Mouse (Mus musculus) CH12.LX (cell line): Measurements from ENCODE around the gene Fam114a1. TPM values are rescaled to one million over a fixed set of nuclear protein-coding genes. Genes with fewer than 3 reads are reported as not detected.
A peak's percentile ranks its signal among the peaks of the same experiment; 100 is the strongest.

Source experiments
- DNase-seq: peaks from one replicate; pipeline ENCODE4 v3.0.0-alpha.2; 2013; ENCODE audit errors: extremely low read depth
- H3K27ac ChIP-seq: 2 replicates; pipeline ENCODE4 v1.5.1; 2012; ENCODE audit warnings: low read depth, mild to moderate bottlenecking, control low read depth, moderate library complexity; ENCODE audit not compliant: insufficient read depth
- H3K27me3 ChIP-seq: replicated peaks from 2 replicates; pipeline ENCODE3; 2012; ENCODE audit warnings: inconsistent platforms
- H3K36me3 ChIP-seq, 2 experiments: replicated peaks in 1 of 2; 2 replicates each; pipeline versions ENCODE3 to v1.6.1; 2012; ENCODE audit warnings: inconsistent platforms in 1 of 2, low read length in 1 of 2, mild to moderate bottlenecking in 1 of 2, mixed read lengths in 1 of 2, moderate library complexity in 1 of 2; ENCODE audit not compliant: control insufficient read depth in 1 of 2, insufficient read depth in 1 of 2
- H3K4me1 ChIP-seq, 2 experiments: 2 replicates each; pipeline ENCODE4 v1.6.1; 2012; ENCODE audit warnings: inconsistent platforms in 1 of 2, moderate library complexity in 1 of 2; ENCODE audit not compliant: insufficient read depth in 2 of 2, control insufficient read depth in 1 of 2
- H3K4me2 ChIP-seq: 2 replicates; pipeline ENCODE4 v1.6.1; 2012; ENCODE audit warnings: low read depth, mild to moderate bottlenecking, control low read depth; ENCODE audit not compliant: poor library complexity, insufficient read depth, severe bottlenecking
- H3K4me3 ChIP-seq, 3 experiments: fragments of 150-350 bp in 1 of 3; sonication (generic) in 1 of 3; replicated peaks in 1 of 3; 2 replicates each; pipeline versions ENCODE3 to v1.5.1; 2011 to 2012; ENCODE audit warnings: low read depth in 2 of 3, low read length in 2 of 3, mild to moderate bottlenecking in 2 of 3, moderate library complexity in 2 of 3, control low read depth in 1 of 3, improper control_type of control experiment in 1 of 3, inconsistent platforms in 1 of 3, mixed read lengths in 1 of 3; ENCODE audit not compliant: poor library complexity in 1 of 3
- H3K79me2 ChIP-seq: replicated peaks from 2 replicates; pipeline ENCODE4 v1.6.1; 2012; ENCODE audit warnings: mild to moderate bottlenecking, moderate library complexity; ENCODE audit not compliant: control insufficient read depth, poor library complexity, insufficient read depth, severe bottlenecking; ENCODE audit errors: extremely low read depth
- H3K9ac ChIP-seq: 2 replicates; pipeline ENCODE4 v1.6.1; 2012; ENCODE audit warnings: low read depth, mild to moderate bottlenecking, control low read depth, moderate library complexity; ENCODE audit not compliant: insufficient read depth
- H3K9me3 ChIP-seq: replicated peaks from 2 replicates; pipeline ENCODE3; 2012; ENCODE audit warnings: low read length, inconsistent platforms, mixed read lengths
- CHD1 ChIP-seq: IDR thresholded peaks from 2 replicates; pipeline ENCODE4 v1.6.1; 2012; ENCODE audit warnings: low read depth, low read length, improper control_type of control experiment, inconsistent platforms
- CHD2 ChIP-seq: IDR thresholded peaks from 2 replicates; pipeline ENCODE4 v1.6.1; 2011; ENCODE audit warnings: low read length, improper control_type of control experiment
- CTCF ChIP-seq, 2 experiments: IDR thresholded peaks in 1 of 2; conservative IDR thresholded peaks in 1 of 2; 2 replicates each; pipeline ENCODE4 v1.5.1; 2011 to 2012; ENCODE audit warnings: low read depth in 2 of 2, low read length in 2 of 2, improper control_type of control experiment in 1 of 2, inconsistent platforms in 1 of 2, mild to moderate bottlenecking in 1 of 2, moderate library complexity in 1 of 2
- E2F4 ChIP-seq: IDR thresholded peaks from 2 replicates; pipeline ENCODE4 v1.6.1; 2011; ENCODE audit warnings: low read depth, low read length, improper control_type of control experiment; ENCODE audit not compliant: insufficient replicate concordance
- ELF1 ChIP-seq: IDR thresholded peaks from 2 replicates; pipeline ENCODE4 v1.6.1; 2014; ENCODE audit warnings: low read depth, mild to moderate bottlenecking, inconsistent platforms, low read length, improper control_type of control experiment
- GABPA ChIP-seq: IDR thresholded peaks from 2 replicates; pipeline ENCODE4 v1.6.1; 2012; ENCODE audit warnings: low read depth, low read length, improper control_type of control experiment, inconsistent platforms; ENCODE audit not compliant: insufficient replicate concordance
- HCFC1 ChIP-seq: IDR thresholded peaks from 2 replicates; pipeline ENCODE4 v1.6.1; 2012; ENCODE audit warnings: low read depth, mild to moderate bottlenecking, inconsistent platforms, low read length, improper control_type of control experiment
- IRF4 ChIP-seq: IDR thresholded peaks from 2 replicates; pipeline ENCODE4 v1.6.1; 2014; ENCODE audit warnings: low read depth, mild to moderate bottlenecking, inconsistent platforms, low read length, improper control_type of control experiment
- JUN ChIP-seq: IDR thresholded peaks from 2 replicates; pipeline ENCODE4 v1.6.1; 2011; ENCODE audit warnings: low read depth, mild to moderate bottlenecking, low read length, improper control_type of control experiment, moderate library complexity; ENCODE audit not compliant: insufficient read depth
- JUND ChIP-seq: conservative IDR thresholded peaks from 2 replicates; pipeline ENCODE4 v1.6.1; 2011; ENCODE audit warnings: low read depth, low read length, improper control_type of control experiment
- KAT2A ChIP-seq: IDR thresholded peaks from 2 replicates; pipeline ENCODE4 v1.6.1; 2012; ENCODE audit warnings: low read length, improper control_type of control experiment, inconsistent platforms; ENCODE audit not compliant: insufficient replicate concordance
- MAZ ChIP-seq: IDR thresholded peaks from 2 replicates; pipeline ENCODE4 v1.6.1; 2012; ENCODE audit warnings: low read depth, mild to moderate bottlenecking, inconsistent platforms, low read length, improper control_type of control experiment, moderate library complexity
- MXI1 ChIP-seq: IDR thresholded peaks from 2 replicates; pipeline ENCODE4 v1.6.1; 2011; ENCODE audit warnings: mild to moderate bottlenecking, low read depth, low read length, improper control_type of control experiment
- NELFE ChIP-seq: IDR thresholded peaks from 2 replicates; pipeline ENCODE4 v1.6.1; 2011; ENCODE audit warnings: low read depth, low read length, improper control_type of control experiment
- PAX5 ChIP-seq: IDR thresholded peaks from 2 replicates; pipeline ENCODE4 v1.6.1; 2012; ENCODE audit warnings: low read length, inconsistent platforms, mixed read lengths
- RAD21 ChIP-seq: IDR thresholded peaks from 2 replicates; pipeline ENCODE4 v1.6.1; 2011; ENCODE audit warnings: low read depth, mild to moderate bottlenecking, low read length, improper control_type of control experiment, moderate library complexity
- SIN3A ChIP-seq: IDR thresholded peaks from 2 replicates; pipeline ENCODE4 v1.6.1; 2012; ENCODE audit warnings: low read length, improper control_type of control experiment, inconsistent platforms
- SMC3 ChIP-seq: IDR thresholded peaks from 2 replicates; pipeline ENCODE4 v1.6.1; 2011; ENCODE audit warnings: low read depth, low read length, improper control_type of control experiment
- UBTF ChIP-seq: IDR thresholded peaks from 2 replicates; pipeline ENCODE4 v1.6.1; 2012; ENCODE audit warnings: low read depth, mild to moderate bottlenecking, inconsistent platforms, low read length, improper control_type of control experiment, moderate library complexity
- ZKSCAN1 ChIP-seq: IDR thresholded peaks from 2 replicates; pipeline ENCODE4 v1.6.1; 2012; ENCODE audit warnings: low read depth, inconsistent platforms, low read length, improper control_type of control experiment, borderline replicate concordance
- dilution Hi-C: fragments of 300-500 bp; cut with MboI; formaldehyde crosslinking; loops from 2 replicates; pipeline ENCODE4 v1.14.3; 2020; ENCODE audit warnings: low sequenced_read_pairs; ENCODE audit not compliant: extremely low pct_unique_long_range_greater_than_20kb, extremely low pct_ligation_motif_present
- in situ Hi-C: fragments of 300-500 bp; cut with MboI; formaldehyde crosslinking; loops from 3 replicates; pipeline ENCODE4 v1.14.3; 2019; ENCODE audit warnings: low sequenced_read_pairs, low pct_ligation_motif_present, low pct_unique_long_range_greater_than_20kb, mixed read lengths
- polyA plus RNA-seq: library from polyadenylated mRNA; unstranded; fragments of >175 nt; gene quantifications from 2 replicates; pipeline ENCODE4 v1.2.1, GENCODE M21; 2012; ENCODE audit warnings: low read depth; ENCODE audit not compliant: insufficient read length
- total RNA-seq, 2 experiments: library from RNA; depleted of rRNA; stranded (reverse); fragments of 300-350 nt in 1 of 2; fragments of >200 nt in 1 of 2; gene quantifications; 2 replicates each; pipeline ENCODE4 v1.2.3; 2012 to 2014

Fam114a1 gene
- total and polyA plus RNA-seq, 3 experiments = 0.12 to 0.47 (median 0.27) TPM

DNA sequence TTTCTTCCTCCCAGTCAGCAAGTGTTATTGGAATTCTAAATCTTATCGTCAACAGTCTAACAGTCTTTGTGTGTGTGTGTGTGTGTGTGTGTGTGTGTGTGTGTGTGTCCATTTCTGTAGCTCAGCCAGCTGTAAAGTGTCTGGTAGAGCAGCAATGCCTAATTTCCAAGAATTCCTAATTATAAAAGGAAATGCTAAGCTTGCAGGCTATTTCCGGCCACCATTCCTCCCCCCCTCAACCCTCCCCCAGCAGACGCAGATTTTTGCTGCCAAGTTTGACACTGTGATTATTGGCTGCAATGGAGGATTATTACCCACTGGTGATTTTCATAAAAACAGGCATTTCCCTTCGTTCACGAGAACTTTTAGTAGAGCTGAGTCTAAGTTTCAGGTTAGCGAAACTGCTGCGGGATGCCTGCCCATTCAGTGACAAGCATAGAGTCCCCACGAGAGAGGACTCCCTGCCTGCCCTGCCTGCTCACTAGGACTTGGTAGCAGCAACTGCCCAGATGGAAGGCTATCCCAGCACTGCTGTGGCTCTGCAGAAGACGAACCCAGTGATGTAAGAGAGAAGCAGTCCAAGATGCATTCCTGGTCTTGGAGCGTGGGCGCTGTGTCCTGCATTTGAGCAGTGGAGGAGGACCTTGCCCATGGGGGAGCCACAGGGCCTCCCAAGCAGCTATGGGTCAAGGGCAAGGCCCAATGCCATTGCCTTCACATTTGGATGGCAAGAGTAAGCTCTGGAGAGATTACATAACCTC, 69.1 kb downstream of the Fam114a1 start:
- no peak overlapping the region for H3K27ac ChIP-seq
- H3K9me3 ChIP-seq = no peaks in the 10 kb centered on the region
- dilution Hi-C loops = no loop called here
- H3K36me3 ChIP-seq = no peaks in the 10 kb centered on the region
- H3K4me3 ChIP-seq = no peak overlapping the region
- no peak overlapping the region for H3K9ac ChIP-seq
- DNase-seq = no peak
- in situ Hi-C loops = no loop called here
- TF ChIP-seq SIN3A = no peak
- no peak for TF ChIP-seq JUND
- no peak for TF ChIP-seq JUN
- TF ChIP-seq CHD2 = no peak
- TF ChIP-seq MAZ = no peak
- no peak for TF ChIP-seq UBTF
- no peaks in the 10 kb centered on the region for H3K27me3 ChIP-seq
- peak overlapping the region; percentile 33; the same call in 1 of the 2 replicates for H3K4me2 ChIP-seq
- H3K79me2 ChIP-seq = no peaks in the 10 kb centered on the region
- peaks cover 2 to 15% of the 10 kb centered on the region in 2 experiments; a peak in 3 of 4 replicates for H3K4me1 ChIP-seq

GRCm38 (mm10) chr5:65040463-65040862, 70.6 kb downstream of the Fam114a1 start:
- no peak overlapping the region for H3K27ac ChIP-seq
- peak; percentile 34 for TF ChIP-seq SMC3
- TF ChIP-seq CTCF (conservative IDR thresholded peaks at IDR 0.05 in 1 of 2, IDR thresholded peaks at IDR 0.05 in 1 of 2; ENCODE audit: low read depth in 2 of 2, low read length in 2 of 2) = peak; percentile 31 to 54; a peak in 3 of 4 replicates
- no peak for TF ChIP-seq CHD2
- peak; percentile 22 for TF ChIP-seq RAD21
- TF ChIP-seq KAT2A = no peak
- H3K9me3 ChIP-seq = no peaks in the 10 kb centered on the region
- dilution Hi-C loops = no loop called here
- no peak overlapping the region for H3K9ac ChIP-seq
- no peak overlapping the region for H3K4me2 ChIP-seq
- H3K27me3 ChIP-seq = no peaks in the 10 kb centered on the region
- H3K4me3 ChIP-seq = no peak overlapping the region
- in situ Hi-C loops = no loop called here
- no peaks in the 10 kb centered on the region for H3K36me3 ChIP-seq
- H3K79me2 ChIP-seq = no peaks in the 10 kb centered on the region
- peak; percentile 13 for DNase-seq
- peaks cover 2 to 11% of the 10 kb centered on the region in 2 experiments; a peak in 3 of 4 replicates for H3K4me1 ChIP-seq

DNA sequence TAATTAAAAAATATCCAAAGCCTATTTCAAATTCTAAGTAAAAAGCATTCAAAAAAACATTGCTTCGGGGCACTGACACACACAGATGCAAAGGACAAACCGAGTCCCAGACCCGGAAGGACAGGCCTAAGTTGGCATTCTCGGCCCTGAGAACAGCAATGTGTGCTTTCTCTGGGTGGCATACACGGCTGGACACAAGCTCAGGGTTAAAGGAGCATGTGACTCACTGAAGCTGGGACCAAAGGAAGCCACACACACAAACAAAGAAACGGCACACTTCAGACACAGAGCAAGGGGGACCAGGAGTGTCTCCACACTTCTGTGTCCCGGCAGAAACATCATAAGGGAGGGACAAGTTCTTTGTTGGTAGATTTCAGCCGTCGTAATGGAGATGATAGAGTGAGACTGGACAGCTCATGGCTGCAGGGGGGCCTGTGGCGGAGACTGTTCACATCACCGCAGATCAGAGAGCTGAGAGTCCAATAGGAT, 73.6 kb downstream of the Fam114a1 start:
- DNase-seq = no peak
- dilution Hi-C loops = no loop called here
- no peak overlapping the region for H3K4me2 ChIP-seq
- no peaks in the 10 kb centered on the region for H3K79me2 ChIP-seq
- no peaks in the 10 kb centered on the region for H3K27me3 ChIP-seq
- H3K9me3 ChIP-seq = no peaks in the 10 kb centered on the region
- H3K9ac ChIP-seq = no peak overlapping the region
- TF ChIP-seq JUND = no peak
- TF ChIP-seq PAX5 = no peak
- TF ChIP-seq HCFC1 = no peak
- TF ChIP-seq ELF1 = no peak
- no peak for TF ChIP-seq CTCF (conservative IDR thresholded peaks at IDR 0.05 in 1 of 2, IDR thresholded peaks at IDR 0.05 in 1 of 2; ENCODE audit: low read depth in 2 of 2, low read length in 2 of 2)
- no peak for TF ChIP-seq ZKSCAN1
- no peak for TF ChIP-seq IRF4
- no peak for TF ChIP-seq MXI1
- TF ChIP-seq NELFE = no peak
- no peak for TF ChIP-seq CHD1
- TF ChIP-seq GABPA = no peak
- no peak for TF ChIP-seq E2F4
- in situ Hi-C loops = no loop called here
- no peak overlapping the region for H3K4me3 ChIP-seq
- peaks cover 0 to 2% of the 10 kb centered on the region in 2 experiments; a peak in 1 of 4 replicates for H3K4me1 ChIP-seq
- no peak overlapping the region for H3K27ac ChIP-seq
- H3K36me3 ChIP-seq = no peaks in the 10 kb centered on the region
